Mouse (Mus musculus): ENCODE data around the gene Fhit. TPM values are rescaled to one million over a fixed set of nuclear protein-coding genes. Genes with fewer than 3 reads are reported as not detected.

The Fhit gene
- 0.25 TPM in 1 of 2 replicates, not detected in the other for polyA plus RNA-seq (2012; ENCODE audit: insufficient read depth, low replicate concordance)

DNA sequence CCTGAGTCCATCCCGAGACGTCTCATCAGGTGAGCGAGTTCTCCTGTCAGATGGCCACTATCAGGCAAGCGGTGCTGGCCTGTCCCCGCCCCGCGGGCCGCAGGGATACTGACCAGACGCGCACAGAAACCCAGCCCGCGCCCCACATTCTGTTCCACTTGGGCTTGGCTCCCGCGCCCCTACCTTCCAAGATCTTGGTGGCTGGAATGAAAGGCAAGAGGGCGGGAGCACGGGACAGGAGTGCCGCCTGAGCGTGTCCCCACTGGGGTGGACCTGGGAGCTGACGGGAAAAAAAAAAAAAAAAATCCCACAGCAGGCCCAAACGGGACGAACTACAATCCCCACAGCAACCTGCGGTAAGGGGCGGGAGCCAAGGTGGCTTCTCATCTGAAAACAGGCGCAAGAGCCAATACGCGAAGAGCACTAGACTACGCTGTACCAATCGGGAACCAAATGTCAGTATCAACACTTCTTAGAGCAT, at the start of gene Fhit:
TSS of gene Fhit (minus strand) at position 285 of the 481 bp plus-strand sequence.
- Histone ChIP-seq H3K4me3 (replicated peaks) (peak within 1 kb of the TSS; percentile 71), H3K36me3 (replicated peaks; ENCODE audit: low read length) (no peaks in the 10 kb centered on the region), H3K4me1 (peaks cover 6% of the 10 kb centered on the region; the same call in 1 of the 2 replicates), H3K9me3 (no peaks in the 10 kb centered on the region), H3K27me3 (replicated peaks) (peaks cover 11% of the 10 kb centered on the region)
- no peak for TF ChIP-seq GATA1 (IDR thresholded peaks at IDR 0.05; ENCODE audit: borderline replicate concordance, low read length)
- TF ChIP-seq FLI1 (IDR thresholded peaks at IDR 0.05; ENCODE audit: low read length) = no peak

DNA sequence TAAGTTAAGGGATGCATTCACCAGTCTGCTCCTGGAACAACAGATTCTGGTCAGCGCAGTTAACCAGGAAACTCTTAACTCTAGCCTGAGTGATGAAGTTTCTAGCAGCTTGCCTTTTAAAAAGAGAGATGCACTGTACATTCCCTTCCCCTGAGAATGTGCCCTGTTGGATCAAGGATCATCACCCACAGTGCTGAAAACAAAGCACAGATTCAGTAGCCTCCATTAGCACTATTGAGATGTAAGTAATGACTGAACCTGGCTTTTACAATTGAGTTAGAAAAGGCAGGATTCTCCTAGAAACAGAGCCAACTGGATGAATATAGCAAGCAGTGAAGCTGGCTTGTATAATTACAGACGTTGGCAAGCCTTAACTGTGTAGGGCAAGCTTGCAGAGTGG, 45.0 kb upstream of the Fhit start:
- no peaks in the 10 kb centered on the region for H3K36me3 ChIP-seq (replicated peaks; ENCODE audit: low read length)
- no peaks in the 10 kb centered on the region for H3K27me3 ChIP-seq (replicated peaks)
- H3K4me1 ChIP-seq = no peaks in the 10 kb centered on the region
- H3K9me3 ChIP-seq = no peaks in the 10 kb centered on the region
- no peak overlapping the region for H3K4me3 ChIP-seq (replicated peaks)
- no peak for TF ChIP-seq GATA1 (IDR thresholded peaks at IDR 0.05; ENCODE audit: borderline replicate concordance, low read length)
- no peak for TF ChIP-seq FLI1 (IDR thresholded peaks at IDR 0.05; ENCODE audit: low read length)

DNA sequence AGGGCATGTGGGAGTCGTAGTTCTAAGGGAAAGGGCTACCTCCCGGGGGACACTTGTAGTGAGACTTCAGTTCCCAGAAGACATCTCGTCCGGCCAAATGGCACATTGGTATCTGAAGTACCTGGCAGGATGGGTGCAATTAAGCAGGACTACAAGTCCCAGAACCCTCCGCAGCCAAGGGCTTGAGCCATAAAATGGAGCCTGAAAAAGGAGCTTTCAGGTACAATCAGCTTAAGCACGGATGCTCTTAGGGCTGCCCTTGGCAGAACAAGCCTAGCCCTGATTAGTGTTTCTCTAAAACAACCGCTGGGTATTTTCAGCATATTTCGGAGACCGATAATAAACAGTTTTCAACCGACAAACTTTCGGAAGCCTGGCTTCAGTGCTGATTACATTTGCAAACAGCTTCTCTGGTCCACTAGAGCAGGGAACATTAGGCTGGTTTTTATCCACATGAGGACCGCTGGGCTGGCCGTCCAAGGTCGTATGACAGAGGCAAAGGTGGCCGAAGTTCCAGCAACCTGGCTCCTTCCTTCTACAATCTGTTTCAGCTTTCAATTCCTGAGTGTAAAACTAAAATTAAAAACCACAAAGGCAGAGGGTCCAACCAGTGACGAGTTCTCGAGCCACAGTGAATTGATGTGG, 907 bp downstream of the Fhit start:
- Histone ChIP-seq H3K4me1 (peaks cover 6% of the 10 kb centered on the region; the same call in 1 of the 2 replicates), H3K9me3 (no peaks in the 10 kb centered on the region), H3K36me3 (replicated peaks; ENCODE audit: low read length) (no peaks in the 10 kb centered on the region), H3K27me3 (replicated peaks) (peaks cover 11% of the 10 kb centered on the region), H3K4me3 (replicated peaks) (no peak overlapping the region)
- TF ChIP-seq GATA1 (IDR thresholded peaks at IDR 0.05; ENCODE audit: borderline replicate concordance, low read length) (no peak), FLI1 (IDR thresholded peaks at IDR 0.05; ENCODE audit: low read length) (no peak)

DNA sequence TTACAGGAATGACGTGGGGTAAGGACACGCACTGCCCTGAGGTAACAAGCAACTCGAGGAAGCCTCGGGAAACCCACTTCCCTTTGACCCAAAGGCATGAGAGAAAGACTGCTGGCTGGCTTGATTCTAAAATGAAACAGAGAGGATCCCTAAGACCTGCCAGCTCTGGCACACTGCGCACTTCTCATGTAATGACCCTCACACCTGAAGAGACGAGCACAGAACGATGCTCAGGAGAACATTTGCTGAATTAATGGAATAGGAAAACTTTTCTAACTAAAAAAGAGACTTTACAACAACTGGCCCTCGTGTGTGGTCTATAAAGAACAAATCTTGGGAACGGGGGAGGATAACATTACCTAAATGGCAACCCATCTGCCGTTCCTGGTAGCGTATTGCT, 2.2 kb downstream of the Fhit start:
- peaks cover 6% of the 10 kb centered on the region; the same call in 1 of the 2 replicates for H3K4me1 ChIP-seq
- peaks cover 11% of the 10 kb centered on the region for H3K27me3 ChIP-seq (replicated peaks)
- TF ChIP-seq GATA1 (IDR thresholded peaks at IDR 0.05; ENCODE audit: borderline replicate concordance, low read length) (no peak), FLI1 (IDR thresholded peaks at IDR 0.05; ENCODE audit: low read length) (no peak)
- no peaks in the 10 kb centered on the region for H3K9me3 ChIP-seq
- no peaks in the 10 kb centered on the region for H3K36me3 ChIP-seq (replicated peaks; ENCODE audit: low read length)
- H3K4me3 ChIP-seq (replicated peaks) = no peak overlapping the region

DNA sequence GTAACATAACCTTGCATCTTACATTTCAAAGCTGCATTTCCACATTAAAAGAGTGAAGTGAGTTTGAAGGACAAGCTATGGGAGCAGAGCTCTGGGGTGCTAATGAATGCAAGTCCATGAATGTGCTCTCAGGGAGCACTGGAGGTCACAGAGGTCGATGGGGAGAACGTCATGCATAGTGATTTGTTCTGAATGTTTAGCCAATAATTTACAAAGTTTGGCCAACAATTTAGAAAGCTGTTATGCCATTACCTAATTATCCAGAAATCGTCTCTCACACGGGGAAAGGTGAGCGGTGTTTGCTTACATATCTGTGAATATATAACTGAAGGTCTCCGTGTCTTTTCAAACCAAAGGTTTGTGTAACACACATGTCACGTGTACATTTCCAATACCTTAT, 2.8 kb downstream of the Fhit start:
- Histone ChIP-seq H3K4me1 (peaks cover 6% of the 10 kb centered on the region; the same call in 1 of the 2 replicates), H3K36me3 (replicated peaks; ENCODE audit: low read length) (no peaks in the 10 kb centered on the region), H3K27me3 (replicated peaks) (peaks cover 11% of the 10 kb centered on the region), H3K9me3 (no peaks in the 10 kb centered on the region), H3K4me3 (replicated peaks) (no peak overlapping the region)
- TF ChIP-seq FLI1 (IDR thresholded peaks at IDR 0.05; ENCODE audit: low read length) (no peak), GATA1 (IDR thresholded peaks at IDR 0.05; ENCODE audit: borderline replicate concordance, low read length) (no peak)

DNA sequence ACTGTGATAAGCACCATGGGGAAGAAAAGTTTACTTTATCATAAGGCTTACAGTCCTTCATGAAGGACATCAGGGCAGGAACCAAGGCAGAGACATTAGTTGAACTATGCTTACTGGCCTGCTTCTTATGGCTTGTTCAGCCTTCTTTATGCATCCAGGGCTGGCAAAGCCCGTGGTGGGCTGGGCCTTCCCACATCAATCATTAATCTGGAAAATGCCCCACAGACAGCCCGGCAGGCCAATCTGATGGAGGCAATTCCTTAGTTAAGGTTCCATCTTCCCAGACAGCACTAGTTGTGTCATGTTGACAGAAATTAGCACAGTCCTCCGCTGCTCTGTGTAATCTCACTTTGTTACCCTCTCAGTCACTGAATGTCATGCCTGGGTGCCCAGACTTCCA, 4.1 kb downstream of the Fhit start:
- Histone ChIP-seq H3K36me3 (replicated peaks; ENCODE audit: low read length) (no peaks in the 10 kb centered on the region), H3K4me1 (peaks cover 6% of the 10 kb centered on the region; the same call in 1 of the 2 replicates), H3K27me3 (replicated peaks) (peaks cover 11% of the 10 kb centered on the region), H3K9me3 (no peaks in the 10 kb centered on the region), H3K4me3 (replicated peaks) (no peak overlapping the region)
- no peak for TF ChIP-seq GATA1 (IDR thresholded peaks at IDR 0.05; ENCODE audit: borderline replicate concordance, low read length)
- no peak for TF ChIP-seq FLI1 (IDR thresholded peaks at IDR 0.05; ENCODE audit: low read length)

DNA sequence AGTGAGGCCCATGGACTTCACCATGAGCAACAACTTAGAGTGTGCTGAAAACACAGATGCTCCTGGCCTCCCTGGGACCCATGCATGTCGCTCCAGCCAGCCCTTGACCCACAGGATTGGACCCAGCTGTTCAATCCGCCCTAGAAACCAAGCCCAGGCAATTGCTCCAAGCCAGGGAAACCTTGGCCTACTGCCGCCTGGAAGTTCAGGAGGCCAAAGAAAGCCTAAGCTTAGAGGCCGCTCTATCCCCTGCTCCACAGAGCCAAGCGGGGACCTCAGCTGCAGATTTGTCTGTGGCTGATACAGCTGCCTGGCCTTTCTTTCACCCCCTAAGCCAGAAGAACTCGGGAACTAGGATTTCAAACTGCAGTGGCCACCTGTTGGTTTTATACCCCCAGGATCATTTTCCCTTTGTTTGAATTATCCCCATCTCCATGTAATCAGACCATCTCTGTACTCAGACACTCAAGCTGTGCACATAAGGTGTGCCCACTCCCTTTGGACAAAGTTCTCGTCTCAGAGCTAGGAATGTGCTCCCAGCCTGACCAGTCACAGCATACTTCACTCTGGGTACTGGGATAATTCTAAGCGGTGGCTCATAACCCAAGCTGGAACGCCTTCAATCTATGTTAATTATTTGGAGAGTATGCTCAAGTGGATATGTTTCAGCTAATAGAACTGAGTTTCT, 10.1 kb downstream of the Fhit start:
- H3K36me3 ChIP-seq (replicated peaks; ENCODE audit: low read length) = no peaks in the 10 kb centered on the region

DNA sequence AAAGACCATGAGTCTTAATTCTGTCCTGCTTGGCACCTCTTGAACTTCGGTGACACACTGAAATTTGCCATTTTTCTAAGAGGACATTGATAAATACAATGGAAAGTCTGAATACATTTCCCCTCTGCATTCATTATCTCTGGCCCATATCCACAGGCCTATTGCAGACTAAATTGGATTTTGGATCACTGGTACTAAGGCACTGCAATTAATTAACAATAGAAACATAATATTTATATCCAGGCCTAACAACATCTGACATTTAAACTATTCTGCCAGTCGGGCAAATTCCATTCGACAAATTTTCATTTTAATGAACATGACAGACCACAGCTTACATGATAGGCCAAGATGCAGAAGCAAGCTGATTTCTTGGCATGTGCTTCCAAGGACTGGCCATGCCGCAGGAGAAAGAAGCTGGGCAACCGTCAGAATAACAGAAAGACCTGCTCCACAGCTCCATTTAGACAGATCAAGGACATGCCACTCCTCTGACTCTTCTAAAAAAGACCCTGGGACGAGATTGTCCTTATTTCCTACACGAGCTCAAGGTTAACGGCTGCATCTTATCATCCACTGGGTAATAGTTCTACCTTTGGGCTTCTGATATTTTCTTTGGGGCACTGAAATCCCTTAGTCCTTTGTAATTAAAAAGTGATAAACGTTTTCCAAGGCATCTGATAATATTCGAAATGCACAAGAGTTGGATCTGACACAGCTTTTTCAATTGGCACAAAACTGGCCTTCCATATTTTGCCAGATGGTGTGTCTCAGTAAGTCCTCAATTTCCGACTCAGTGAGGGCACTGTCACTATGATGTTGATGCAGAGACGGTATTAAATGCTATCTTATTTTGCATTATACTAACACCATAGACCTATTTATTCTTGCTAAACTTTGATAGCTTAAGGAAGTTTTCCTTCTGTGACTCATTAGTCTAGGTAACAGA, 27.8 kb downstream of the Fhit start:
- Histone ChIP-seq H3K4me3 (replicated peaks) (no peak overlapping the region), H3K9me3 (peaks cover 14% of the 10 kb centered on the region; the same call in 1 of the 2 replicates), H3K4me1 (no peaks in the 10 kb centered on the region), H3K27me3 (replicated peaks) (no peaks in the 10 kb centered on the region), H3K36me3 (replicated peaks; ENCODE audit: low read length) (no peaks in the 10 kb centered on the region)
- TF ChIP-seq GATA1 (IDR thresholded peaks at IDR 0.05; ENCODE audit: borderline replicate concordance, low read length) = no peak
- no peak for TF ChIP-seq FLI1 (IDR thresholded peaks at IDR 0.05; ENCODE audit: low read length)

More for the DNA sequence above, 10.1 kb downstream of the Fhit start:
- H3K9me3 ChIP-seq = peaks cover 5% of the 10 kb centered on the region; the same call in 1 of the 2 replicates
- H3K4me3 ChIP-seq (replicated peaks) = no peak overlapping the region
- no peak for TF ChIP-seq FLI1 (IDR thresholded peaks at IDR 0.05; ENCODE audit: low read length)
- no peak for TF ChIP-seq GATA1 (IDR thresholded peaks at IDR 0.05; ENCODE audit: borderline replicate concordance, low read length)
- H3K27me3 ChIP-seq (replicated peaks) = no peaks in the 10 kb centered on the region
- no peaks in the 10 kb centered on the region for H3K4me1 ChIP-seq

All from megakaryocyte, embryonic 14.5 days (primary cell).